Mouse (Mus musculus): ENCODE results near the gene Ppp1ca. TPM values are rescaled to one million over a fixed set of nuclear protein-coding genes. Genes with fewer than 3 reads are reported as not detected.

Ppp1ca gene
- total and polyA plus RNA-seq, 3 experiments: 389 to 635 (median 502) TPM

- peaks cover 15% of the 10 kb centered on the region for H3K79me2 ChIP-seq (replicated peaks; ENCODE audit: control insufficient read depth, extremely low read depth, insufficient read depth, poor library complexity, severe bottlenecking)
- H3K36me3 ChIP-seq (replicated peaks in 1 of 2; ENCODE audit: control insufficient read depth in 1 of 2, insufficient read depth in 1 of 2, low read length in 1 of 2): peaks cover 13 to 32% of the 10 kb centered on the region in 2 experiments
- no peak overlapping the region for H3K4me3 ChIP-seq (replicated peaks in 1 of 3; ENCODE audit: low read depth in 2 of 3, low read length in 2 of 3, poor library complexity in 1 of 3)
- H3K4me1 ChIP-seq (ENCODE audit: control insufficient read depth in 1 of 2, insufficient read depth in 2 of 2): peaks cover 54 to 75% of the 10 kb centered on the region in 2 experiments
- no peak overlapping the region for H3K4me2 ChIP-seq (ENCODE audit: insufficient read depth, low read depth, poor library complexity, severe bottlenecking)
- DNase-seq (ENCODE audit: extremely low read depth): no peak
- dilution Hi-C loops (cut with MboI; ENCODE audit: extremely low pct_ligation_motif_present, extremely low pct_unique_long_range_greater_than_20kb, low sequenced_read_pairs) (no loop called here), in situ Hi-C loops (cut with MboI; ENCODE audit: low pct_ligation_motif_present, low pct_unique_long_range_greater_than_20kb, low sequenced_read_pairs) (no loop called here)
- TF ChIP-seq PAX5 (IDR thresholded peaks at IDR 0.05; ENCODE audit: low read length) (no peak), BHLHE40 (IDR thresholded peaks at IDR 0.05; ENCODE audit: low read depth, low read length) (no peak)
- no peak overlapping the region for H3K27ac ChIP-seq (ENCODE audit: insufficient read depth, low read depth)
- H3K9ac ChIP-seq (ENCODE audit: insufficient read depth, low read depth): no peak overlapping the region
- H3K9me3 ChIP-seq (replicated peaks; ENCODE audit: low read length): peaks cover 5% of the 10 kb centered on the region
- H3K27me3 ChIP-seq (replicated peaks): no peaks in the 10 kb centered on the region
Observed at GRCm38 (mm10) chr19:4147022-4147405, 44.9 kb upstream of the Ppp1ca start.

- peak overlapping the region; percentile 27; the same call in 1 of the 2 replicates for H3K9ac ChIP-seq (ENCODE audit: insufficient read depth, low read depth)
- H3K27ac ChIP-seq (ENCODE audit: insufficient read depth, low read depth): 0 out of 2 replicates have a peak overlapping the region, but pooled peaks have one; percentile 5
- in situ Hi-C loops (cut with MboI; ENCODE audit: low pct_ligation_motif_present, low pct_unique_long_range_greater_than_20kb, low sequenced_read_pairs): no loop called here
- DNase-seq (ENCODE audit: extremely low read depth): no peak
- H3K4me3 ChIP-seq (replicated peaks in 1 of 3; ENCODE audit: low read depth in 2 of 3, low read length in 2 of 3, poor library complexity in 1 of 3): peak overlapping the region; percentile 7 to 77 (median 36)
- peaks cover 47 to 75% of the 10 kb centered on the region in 2 experiments for H3K4me1 ChIP-seq (ENCODE audit: control insufficient read depth in 1 of 2, insufficient read depth in 2 of 2)
- H3K36me3 ChIP-seq (replicated peaks in 1 of 2; ENCODE audit: control insufficient read depth in 1 of 2, insufficient read depth in 1 of 2, low read length in 1 of 2): peaks cover 22 to 33% of the 10 kb centered on the region in 2 experiments
- H3K79me2 ChIP-seq (replicated peaks; ENCODE audit: control insufficient read depth, extremely low read depth, insufficient read depth, poor library complexity, severe bottlenecking): peaks cover 15% of the 10 kb centered on the region
- peak overlapping the region; percentile 54 for H3K4me2 ChIP-seq (ENCODE audit: insufficient read depth, low read depth, poor library complexity, severe bottlenecking)
- TF ChIP-seq TBP (conservative IDR thresholded peaks at IDR 0.05; ENCODE audit: low read depth, low read length) (0 out of 2 replicates have a peak, but pooled peaks have one; percentile 17), ZMIZ1 (IDR thresholded peaks at IDR 0.05; ENCODE audit: low read depth, low read length) (no peak), USF2 (conservative IDR thresholded peaks at IDR 0.05; ENCODE audit: low read depth, low read length) (no peak)
- H3K9me3 ChIP-seq (replicated peaks; ENCODE audit: low read length): peaks cover 5% of the 10 kb centered on the region
- H3K27me3 ChIP-seq (replicated peaks): no peaks in the 10 kb centered on the region
- dilution Hi-C loops (cut with MboI; ENCODE audit: extremely low pct_ligation_motif_present, extremely low pct_unique_long_range_greater_than_20kb, low sequenced_read_pairs): no loop called here
Observed at GRCm38 (mm10) chr19:4147782-4148490, 43.9 kb upstream of the Ppp1ca start.

GRCm38 (mm10) chr19:4148491-4148806 is 43.4 kb upstream of the Ppp1ca start, which contains the start of gene Coro1b:
TSS of gene Coro1b (plus strand) at chr19:4148619.
- dilution Hi-C loops (cut with MboI; ENCODE audit: extremely low pct_ligation_motif_present, extremely low pct_unique_long_range_greater_than_20kb, low sequenced_read_pairs): no loop called here
- peak; percentile 86 for DNase-seq (ENCODE audit: extremely low read depth)
- no peaks in the 10 kb centered on the region for H3K27me3 ChIP-seq (replicated peaks)
- peak within 1 kb of the TSS; percentile 84 for H3K27ac ChIP-seq (ENCODE audit: insufficient read depth, low read depth)
- H3K4me1 ChIP-seq (ENCODE audit: control insufficient read depth in 1 of 2, insufficient read depth in 2 of 2): peaks cover 45 to 75% of the 10 kb centered on the region in 2 experiments
- peaks cover 5% of the 10 kb centered on the region for H3K9me3 ChIP-seq (replicated peaks; ENCODE audit: low read length)
- H3K4me2 ChIP-seq (ENCODE audit: insufficient read depth, low read depth, poor library complexity, severe bottlenecking): peak within 1 kb of the TSS; percentile 93
- peaks cover 15% of the 10 kb centered on the region for H3K79me2 ChIP-seq (replicated peaks; ENCODE audit: control insufficient read depth, extremely low read depth, insufficient read depth, poor library complexity, severe bottlenecking)
- peak within 1 kb of the TSS; percentile 52 to 92 (median 77) for H3K4me3 ChIP-seq (replicated peaks in 1 of 3; ENCODE audit: low read depth in 2 of 3, low read length in 2 of 3, poor library complexity in 1 of 3)
- H3K9ac ChIP-seq (ENCODE audit: insufficient read depth, low read depth): peak within 1 kb of the TSS; percentile 96
- in situ Hi-C loops (cut with MboI; ENCODE audit: low pct_ligation_motif_present, low pct_unique_long_range_greater_than_20kb, low sequenced_read_pairs): no loop called here
- peaks cover 27 to 39% of the 10 kb centered on the region in 2 experiments for H3K36me3 ChIP-seq (replicated peaks in 1 of 2; ENCODE audit: control insufficient read depth in 1 of 2, insufficient read depth in 1 of 2, low read length in 1 of 2)
- no peak for TF ChIP-seq GABPA (IDR thresholded peaks at IDR 0.05; ENCODE audit: insufficient replicate concordance, low read depth, low read length)
- no peak for TF ChIP-seq MAFK (IDR thresholded peaks at IDR 0.05; ENCODE audit: insufficient replicate concordance, low read length)
- 0 out of 2 replicates have a peak, but pooled peaks have one; percentile 28 for TF ChIP-seq UBTF (IDR thresholded peaks at IDR 0.05; ENCODE audit: low read depth, low read length)
- no peak for TF ChIP-seq RCOR1 (conservative IDR thresholded peaks at IDR 0.05; ENCODE audit: low read depth, low read length)
- no peak for TF ChIP-seq EP300 (IDR thresholded peaks at IDR 0.05; ENCODE audit: low read length)
- TF ChIP-seq RAD21 (IDR thresholded peaks at IDR 0.05; ENCODE audit: low read depth, low read length): no peak
- no peak for TF ChIP-seq CHD1 (IDR thresholded peaks at IDR 0.05; ENCODE audit: low read depth, low read length)
- peak; percentile 66 for TF ChIP-seq TCF12 (IDR thresholded peaks at IDR 0.05; ENCODE audit: low read depth, low read length)
- TF ChIP-seq PAX5 (IDR thresholded peaks at IDR 0.05; ENCODE audit: low read length): no peak
- no peak for TF ChIP-seq JUND (conservative IDR thresholded peaks at IDR 0.05; ENCODE audit: low read depth, low read length)
- TF ChIP-seq MEF2A (IDR thresholded peaks at IDR 0.05; ENCODE audit: borderline replicate concordance, low read depth, low read length): no peak
- TF ChIP-seq HCFC1 (IDR thresholded peaks at IDR 0.05; ENCODE audit: low read depth, low read length): peak; percentile 60
- TF ChIP-seq BHLHE40 (IDR thresholded peaks at IDR 0.05; ENCODE audit: low read depth, low read length): peak; percentile 96
- TF ChIP-seq USF2 (conservative IDR thresholded peaks at IDR 0.05; ENCODE audit: low read depth, low read length): no peak
- TF ChIP-seq ETS1 (conservative IDR thresholded peaks at IDR 0.05; ENCODE audit: low read depth, low read length): 0 out of 2 replicates have a peak, but pooled peaks have one; percentile 16
- peak; percentile 55; the same call in 1 of the 2 replicates for TF ChIP-seq IRF4 (IDR thresholded peaks at IDR 0.05; ENCODE audit: low read depth, low read length)
- peak; percentile 70 for TF ChIP-seq POLR2A (IDR thresholded peaks at IDR 0.05; ENCODE audit: low read depth, low read length)
- no peak for TF ChIP-seq MXI1 (IDR thresholded peaks at IDR 0.05; ENCODE audit: low read depth, low read length)
- no peak for TF ChIP-seq CTCF (conservative IDR thresholded peaks at IDR 0.05 in 1 of 2, IDR thresholded peaks at IDR 0.05 in 1 of 2; ENCODE audit: low read depth in 2 of 2, low read length in 2 of 2)
- no peak for TF ChIP-seq MYC (IDR thresholded peaks at IDR 0.05; ENCODE audit: low read depth, low read length)
- TF ChIP-seq USF1 (IDR thresholded peaks at IDR 0.05; ENCODE audit: low read depth, low read length): peak; percentile 56
- TF ChIP-seq ELF1 (IDR thresholded peaks at IDR 0.05; ENCODE audit: low read depth, low read length): peak; percentile 95

Measured in CH12.LX (cell line).